Mouse (Mus musculus): Measurements from ENCODE around the gene Prc1.

- TF ChIP-seq POLR2A (IDR thresholded peaks at IDR 0.05; ENCODE audit: extremely low read depth, insufficient read depth, low read length) (no peak), CTCF (IDR thresholded peaks at IDR 0.05; ENCODE audit: extremely low read depth, insufficient read depth, low read length) (no peak)
Measured at GRCm38 (mm10) chr7:80358039-80358438, 63.8 kb downstream of the Prc1 start.
